Mouse (Mus musculus) kidney, postnatal 14 days (tissue): ENCODE data around the gene Snx14.

ENCODE experiments used
- DNase-seq: peaks from one replicate; pipeline ENCODE4 v3.0.0; 2022; ENCODE audit warnings: mixed read lengths

Snx14 gene

GRCm38 (mm10) chr9:88380076-88380475 lies 58.7 kb downstream of the Snx14 start:
- DNase-seq: no peak

DNA sequence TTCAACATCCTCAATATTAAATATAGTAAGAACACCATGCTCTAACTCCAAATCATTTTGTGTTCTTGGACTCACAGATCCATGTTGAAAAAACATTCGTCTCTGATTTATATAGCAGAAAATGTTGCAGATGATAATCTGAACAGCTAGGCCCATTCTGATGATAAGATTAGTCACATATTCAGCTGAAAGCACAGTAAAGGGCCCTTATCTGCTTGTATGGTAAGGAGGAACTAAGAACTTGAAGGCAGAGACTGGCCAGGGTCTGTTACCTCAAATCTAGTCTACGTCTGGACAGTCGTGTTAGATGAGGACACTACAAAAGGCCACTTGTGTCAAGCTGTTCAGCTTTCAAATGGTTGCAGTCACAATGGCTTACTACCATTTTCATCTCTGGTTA lies 59.7 kb downstream of the Snx14 start:
- DNase-seq: no peak

DNA sequence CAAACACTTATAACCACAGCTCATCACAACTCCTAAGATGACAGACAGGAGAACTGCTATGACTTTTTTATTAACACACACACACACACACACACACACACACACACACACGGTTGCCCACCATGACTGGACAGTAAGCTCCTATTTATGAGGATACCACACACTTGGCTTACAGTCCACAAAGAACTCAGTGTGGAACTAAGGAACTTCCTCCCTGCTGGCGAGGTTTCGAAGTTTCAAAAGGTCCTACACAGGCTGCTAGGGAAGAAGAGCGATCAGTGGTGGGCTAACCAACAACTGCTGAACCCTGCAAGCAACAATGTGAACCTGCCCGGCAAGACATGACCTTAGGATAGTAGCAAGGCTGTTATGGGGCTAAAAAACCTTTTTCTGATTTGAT lies 61.3 kb downstream of the Snx14 start:
- no peak for DNase-seq

GRCm38 (mm10) chr9:88373001-88373400 lies 65.8 kb downstream of the Snx14 start:
- no peak for DNase-seq

DNA sequence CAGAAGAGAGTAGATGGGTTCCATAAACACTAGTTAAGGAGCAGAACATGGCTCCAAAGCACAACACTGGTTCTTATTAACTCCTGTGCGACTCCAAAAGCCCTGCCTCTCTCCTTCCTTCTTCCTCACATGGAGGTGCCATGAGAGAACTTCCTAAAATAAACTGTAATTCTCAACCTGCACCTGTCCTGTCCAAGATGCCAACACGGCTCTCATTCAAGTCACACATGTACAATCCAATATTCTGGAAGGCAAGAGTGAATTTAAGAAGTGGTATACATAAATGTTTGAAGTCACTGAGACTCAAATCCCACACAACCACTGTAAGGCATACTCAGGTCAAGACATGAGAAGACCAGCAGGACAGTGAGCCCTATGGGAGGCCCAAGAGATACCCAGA lies 67.6 kb downstream of the Snx14 start:
- no peak for DNase-seq

GRCm38 (mm10) chr9:88369666-88370065 lies 69.1 kb downstream of the Snx14 start:
- DNase-seq: no peak

- no peak for DNase-seq
Measured at GRCm38 (mm10) chr9:88368476-88368875, 70.3 kb downstream of the Snx14 start.

DNA sequence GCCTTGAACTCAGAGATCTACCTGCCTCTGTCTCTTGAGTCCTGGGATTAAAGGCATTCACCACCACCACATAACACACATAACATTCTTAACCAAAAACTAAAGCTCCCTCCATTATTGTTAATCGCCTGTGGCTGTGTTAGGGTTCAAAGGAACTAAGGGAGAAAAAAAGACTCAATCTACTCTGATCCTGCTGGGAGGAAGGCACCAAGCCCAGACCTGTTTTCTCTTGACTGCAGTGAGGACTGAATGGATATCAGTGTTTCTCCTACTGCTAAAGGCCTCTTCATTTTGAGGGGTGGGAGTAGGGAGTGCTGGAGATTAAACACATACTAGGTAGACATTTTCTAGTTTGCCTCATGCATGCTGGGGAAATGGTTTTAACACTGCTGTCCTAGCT lies 71.0 kb downstream of the Snx14 start:
- DNase-seq: no peak

DNA sequence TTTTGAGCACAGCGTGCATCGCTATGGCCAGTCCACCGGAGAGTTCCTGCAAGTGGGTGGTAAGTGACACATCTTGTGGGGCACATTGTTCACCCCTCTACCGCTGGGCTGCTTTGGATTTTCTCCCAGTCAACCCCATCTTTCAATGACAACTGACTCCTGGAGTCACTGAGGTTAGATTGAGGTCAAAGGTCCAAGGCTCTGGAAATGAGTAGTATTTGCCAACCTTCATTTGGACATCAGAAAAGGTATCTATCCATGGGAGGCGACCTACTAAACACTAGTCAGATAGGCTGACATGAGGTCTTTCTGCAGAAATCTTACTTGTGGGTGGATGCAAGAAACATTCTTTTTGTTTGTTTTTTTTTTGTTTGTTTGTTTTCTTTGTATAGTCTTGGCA lies 71.4 kb downstream of the Snx14 start:
- no peak for DNase-seq

DNA sequence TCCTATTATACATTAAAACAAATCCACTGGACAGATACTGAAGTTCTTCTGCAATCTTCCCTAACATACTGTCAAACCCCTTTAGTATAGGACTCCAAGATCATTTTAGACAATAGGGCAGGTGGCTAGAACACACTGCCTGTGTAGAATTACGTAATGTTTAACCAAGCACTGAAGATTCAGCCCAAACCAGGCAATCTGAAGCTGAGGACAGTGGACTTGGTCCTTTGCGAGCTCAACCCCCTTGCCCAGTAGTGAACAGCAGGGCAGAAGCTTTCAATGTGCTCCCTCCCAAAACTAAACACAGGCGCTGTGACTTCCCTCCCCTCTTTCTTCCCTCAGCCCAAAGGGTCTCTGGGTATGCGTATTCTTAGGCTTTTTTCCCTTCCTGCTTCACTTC lies 71.9 kb downstream of the Snx14 start:
- DNase-seq: no peak

- DNase-seq: no peak
Measured at GRCm38 (mm10) chr9:88366308-88366707, 72.5 kb downstream of the Snx14 start.

DNA sequence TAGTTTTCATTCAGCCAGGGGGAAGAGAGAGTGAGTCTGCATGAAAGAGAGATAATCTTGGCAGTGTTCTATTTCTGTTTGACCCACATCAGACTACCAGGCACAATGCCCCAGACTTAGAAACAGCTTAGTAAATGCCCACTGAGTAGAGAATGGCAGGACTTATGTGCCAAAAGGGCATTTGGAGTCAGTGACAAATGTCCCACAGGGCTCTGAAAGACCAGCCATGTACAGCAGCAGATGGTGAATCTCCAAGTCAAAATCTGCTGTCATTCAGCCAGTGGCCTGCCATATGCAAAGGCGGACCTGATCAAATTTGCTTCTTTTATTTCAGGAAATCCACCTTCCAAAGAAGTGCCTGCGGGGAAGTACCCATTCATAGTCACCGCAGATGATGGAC lies 75.7 kb downstream of the Snx14 start:
- DNase-seq: no peak

DNA sequence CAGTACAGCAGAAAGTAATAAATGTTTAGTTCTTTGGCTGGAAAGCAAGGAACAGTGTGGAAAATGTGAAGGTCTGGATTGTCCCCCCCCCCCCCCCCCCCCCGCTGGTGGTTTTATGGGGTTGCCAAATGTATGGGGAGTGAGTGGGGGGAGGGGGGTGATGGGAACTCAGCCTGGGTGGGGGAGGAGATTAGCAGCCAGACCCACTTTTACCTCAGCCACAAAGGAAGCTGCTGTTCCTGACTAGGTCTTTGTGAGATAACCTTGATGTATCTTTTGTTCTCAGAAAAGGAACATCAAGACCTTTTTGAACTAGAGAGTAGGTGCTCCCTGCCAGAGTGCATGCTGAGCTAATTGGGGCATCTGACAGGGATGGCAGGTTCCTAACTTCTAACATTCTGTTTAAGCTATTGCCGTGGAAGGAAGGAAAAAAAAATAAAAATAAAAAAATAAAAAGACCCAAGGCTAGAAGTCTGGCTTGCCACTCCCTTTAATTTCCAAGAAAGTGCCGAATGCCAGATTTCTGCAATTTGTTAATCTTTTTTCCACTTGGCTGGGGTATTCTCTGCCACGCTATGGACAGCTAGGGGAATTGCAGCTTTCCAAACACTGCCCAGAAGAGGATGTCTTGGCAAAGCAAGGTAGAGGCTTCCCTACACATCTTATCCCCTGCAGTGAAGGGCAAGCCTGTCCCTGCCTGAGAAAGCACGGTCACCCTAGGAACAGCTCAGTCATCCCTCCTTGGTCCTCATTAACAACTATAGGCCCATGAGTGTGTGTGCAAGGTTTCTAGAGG lies 76.5 kb downstream of the Snx14 start:
- DNase-seq: no peak

DNA sequence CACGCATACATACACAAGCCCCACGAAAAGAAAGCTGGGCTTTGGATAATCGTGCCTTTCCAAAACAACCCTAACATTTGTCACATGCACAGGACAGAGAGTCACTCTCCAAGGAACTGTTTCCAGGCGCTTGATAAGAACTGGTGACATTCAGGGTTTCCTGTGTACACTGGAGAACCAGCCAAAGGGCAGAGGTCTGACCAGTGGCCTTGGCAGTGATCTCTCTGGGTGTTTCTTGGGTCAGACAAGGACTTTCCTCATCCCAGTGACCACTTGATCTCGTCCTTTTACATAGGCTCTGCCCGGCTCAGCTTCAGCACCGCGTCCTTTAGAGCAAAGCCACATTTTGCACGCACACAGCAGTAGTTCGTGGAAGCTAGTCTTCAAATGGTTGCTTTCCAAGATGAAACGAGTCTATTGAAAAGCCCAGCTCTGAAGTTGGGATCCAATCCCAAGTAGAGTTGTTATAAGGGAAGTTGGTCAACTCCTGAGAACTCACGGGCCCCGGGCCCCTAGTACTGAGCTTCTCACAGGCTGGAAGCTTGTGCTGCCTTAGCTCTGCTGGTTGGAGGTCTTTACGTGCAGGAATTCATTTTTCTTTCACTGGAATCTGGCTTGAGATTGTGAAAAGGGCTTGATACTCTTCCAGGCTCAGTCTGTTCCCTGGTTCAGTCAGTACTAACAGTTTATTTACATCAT lies 77.4 kb downstream of the Snx14 start:
- DNase-seq: peak; percentile 69

DNA sequence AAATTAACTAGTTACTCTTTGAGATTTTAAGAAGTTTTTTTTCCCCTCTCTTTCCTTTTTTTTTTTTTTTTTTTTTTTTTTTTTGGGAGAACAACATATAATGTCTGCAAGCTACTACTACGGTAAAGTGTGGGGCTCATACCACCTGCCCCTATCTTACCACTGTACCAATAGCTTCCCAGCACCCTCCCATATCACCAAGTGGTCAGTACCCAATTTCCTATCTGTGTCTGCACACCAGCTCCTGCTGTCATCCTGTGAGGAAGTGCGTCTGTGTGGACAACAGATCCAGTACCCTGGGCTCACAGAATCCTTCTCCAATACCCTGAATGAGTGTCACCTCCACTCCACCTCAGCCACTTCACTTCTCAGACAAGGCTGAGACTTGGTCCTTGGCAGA lies 79.6 kb downstream of the Snx14 start:
- DNase-seq: no peak

DNA sequence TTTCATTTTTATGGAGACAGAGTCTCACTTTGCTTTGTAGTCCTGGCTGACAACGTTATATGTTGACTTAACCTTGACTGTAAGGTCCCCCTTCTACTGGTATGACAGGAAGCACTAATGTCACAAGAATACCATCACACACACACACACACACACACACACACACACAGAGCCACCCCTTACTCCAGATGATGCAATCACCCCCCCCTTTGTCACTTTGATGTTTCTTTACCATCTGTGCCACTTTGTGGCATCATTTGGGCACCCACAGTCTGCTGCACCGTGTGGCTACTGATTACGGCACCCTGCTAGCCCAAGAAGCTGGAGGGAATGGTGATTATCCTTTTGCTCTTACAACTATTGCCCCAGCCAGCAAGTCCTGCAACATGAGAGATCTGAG lies 81.6 kb downstream of the Snx14 start:
- DNase-seq: no peak

DNA sequence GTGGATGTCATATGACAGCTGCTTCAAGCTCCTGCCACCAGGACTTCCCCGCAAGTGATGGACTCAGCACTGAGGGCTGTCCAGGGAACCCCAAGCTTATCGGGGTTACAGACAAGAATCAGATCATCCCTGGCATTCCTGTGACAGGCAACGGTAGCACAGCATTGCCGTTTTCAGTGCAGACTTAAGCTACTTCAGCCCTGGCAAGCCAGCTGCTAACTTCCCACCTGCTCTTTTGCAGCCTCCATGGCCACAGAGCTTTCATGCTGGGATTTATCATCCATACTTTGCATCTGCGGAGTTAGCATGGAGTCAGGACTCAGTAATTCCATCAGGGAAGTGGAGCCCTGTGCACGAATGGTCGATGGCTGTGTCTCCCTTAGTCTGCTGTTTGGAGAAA lies 85.3 kb downstream of the Snx14 start:
- DNase-seq: no peak

GRCm38 (mm10) chr9:88352741-88353140 lies 86.0 kb downstream of the Snx14 start:
- no peak for DNase-seq

DNA sequence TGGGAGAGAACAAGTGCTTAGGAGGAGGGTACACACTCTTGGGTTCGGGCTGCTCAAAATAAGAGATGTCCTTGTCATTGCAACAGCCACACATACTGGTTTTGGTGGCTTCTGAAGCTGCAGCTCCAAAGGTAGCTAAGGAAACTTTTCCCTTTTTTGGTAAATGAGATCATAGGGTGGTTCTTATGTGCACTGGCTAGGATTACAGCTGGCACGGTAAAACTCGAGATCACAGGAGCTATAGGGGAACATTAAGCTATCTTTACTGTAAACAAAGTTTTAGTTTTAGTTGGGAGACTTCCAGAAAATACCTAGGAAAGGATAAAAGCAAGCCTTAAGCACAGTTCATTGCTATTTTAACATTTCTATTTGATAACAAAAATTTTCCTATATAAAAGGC lies 87.6 kb downstream of the Snx14 start:
- DNase-seq: no peak

- no peak for DNase-seq
Measured at GRCm38 (mm10) chr9:88350317-88350716, 88.4 kb downstream of the Snx14 start.

DNA sequence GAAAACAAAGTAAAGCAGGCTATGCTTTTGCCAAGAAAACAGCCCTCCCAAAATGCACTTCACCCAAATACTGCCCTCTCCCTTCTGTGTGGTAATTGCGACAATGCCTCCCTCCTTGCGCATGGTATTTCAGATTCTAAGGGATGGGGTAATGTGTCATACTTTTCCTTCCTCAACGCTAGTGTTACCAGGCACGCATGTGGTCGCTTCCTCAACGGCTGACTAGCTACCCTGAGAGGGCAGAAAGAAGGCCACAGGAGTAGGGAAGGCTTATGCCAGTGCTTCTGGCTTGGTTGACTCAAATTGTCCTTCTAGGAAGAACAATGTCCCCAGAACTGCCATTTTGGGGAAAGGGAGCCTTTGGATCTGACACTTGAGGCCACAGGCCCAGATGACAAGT lies 90.1 kb downstream of the Snx14 start:
- no peak for DNase-seq

- no peak for DNase-seq
Measured at GRCm38 (mm10) chr9:88346857-88347256, 91.9 kb downstream of the Snx14 start.

- no peak for DNase-seq
Measured at GRCm38 (mm10) chr9:88344424-88344823, 94.3 kb downstream of the Snx14 start.

GRCm38 (mm10) chr9:88342701-88343100 lies 96.1 kb downstream of the Snx14 start:
- no peak for DNase-seq

- no peak for DNase-seq
Measured at GRCm38 (mm10) chr9:88342241-88342640, 96.5 kb downstream of the Snx14 start.
